Mouse (Mus musculus) bone marrow macrophage, adult 2 months (primary cell): ENCODE measurements around the gene Gm11639. TPM values are rescaled to one million over a fixed set of nuclear protein-coding genes. Genes with fewer than 3 reads are reported as not detected.

Source experiments
- H3K27ac ChIP-seq: 2 replicates; pipeline ENCODE4 v1.5.1; 2012; ENCODE audit warnings: low read depth, low read length; ENCODE audit not compliant: insufficient read depth
- H3K4me1 ChIP-seq: 2 replicates; pipeline ENCODE4 v1.6.1; 2012; ENCODE audit warnings: low read length; ENCODE audit not compliant: control insufficient read depth, insufficient read depth
- H3K4me3 ChIP-seq: 2 replicates; pipeline ENCODE4 v1.5.1; 2012; ENCODE audit warnings: mild to moderate bottlenecking, low read length, moderate library complexity; ENCODE audit not compliant: insufficient read depth
- CTCF ChIP-seq: IDR thresholded peaks from 2 replicates; pipeline ENCODE4 v1.5.1; 2012; ENCODE audit warnings: low read depth, mild to moderate bottlenecking, low read length, moderate library complexity
- POLR2A ChIP-seq: IDR thresholded peaks from 2 replicates; pipeline ENCODE4 v1.6.1; 2012; ENCODE audit warnings: mild to moderate bottlenecking, low read depth, low read length, borderline replicate concordance
- polyA plus RNA-seq: library from polyadenylated mRNA; stranded (reverse); fragments of >200 nt; gene quantifications from 2 replicates; pipeline ENCODE4 v1.2.4, GENCODE M21; 2012; ENCODE audit not compliant: missing spikeins, insufficient read depth, insufficient read length

The Gm11639 gene
- polyA plus RNA-seq, 1 experiment = not detected

- peaks cover 11% of the 10 kb centered on the region for H3K4me1 ChIP-seq
- H3K27ac ChIP-seq = peak overlapping the region; percentile 4; the same call in 1 of the 2 replicates
- TF ChIP-seq POLR2A (no peak), CTCF (no peak)
- H3K4me3 ChIP-seq = peak overlapping the region; percentile 12
These were observed 38.2 kb upstream of the Gm11639 start for GRCm38 (mm10) chr11:104647188-104647867.

DNA sequence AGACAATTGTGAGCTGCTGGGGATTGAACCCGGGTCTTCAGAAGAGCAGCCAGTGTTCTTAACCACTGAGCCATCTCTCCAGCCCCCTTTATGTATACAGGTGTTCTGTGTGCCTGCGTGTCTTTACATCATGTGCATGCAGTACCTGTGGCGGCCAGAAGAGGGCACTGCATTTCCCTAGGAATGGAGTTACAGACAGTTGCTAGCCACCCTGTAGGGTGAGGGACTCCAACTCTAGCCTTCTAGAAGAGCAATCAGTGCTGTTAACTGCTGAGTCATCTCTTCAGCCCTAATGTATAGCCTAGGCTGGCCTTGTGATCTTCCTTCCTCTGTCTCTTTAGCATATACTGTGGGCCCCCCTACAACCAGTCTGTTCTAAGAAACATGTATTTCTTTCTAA, 36.9 kb upstream of the Gm11639 start:
- peaks cover 11% of the 10 kb centered on the region for H3K4me1 ChIP-seq
- TF ChIP-seq CTCF = peak; percentile 94
- no peak for TF ChIP-seq POLR2A

DNA sequence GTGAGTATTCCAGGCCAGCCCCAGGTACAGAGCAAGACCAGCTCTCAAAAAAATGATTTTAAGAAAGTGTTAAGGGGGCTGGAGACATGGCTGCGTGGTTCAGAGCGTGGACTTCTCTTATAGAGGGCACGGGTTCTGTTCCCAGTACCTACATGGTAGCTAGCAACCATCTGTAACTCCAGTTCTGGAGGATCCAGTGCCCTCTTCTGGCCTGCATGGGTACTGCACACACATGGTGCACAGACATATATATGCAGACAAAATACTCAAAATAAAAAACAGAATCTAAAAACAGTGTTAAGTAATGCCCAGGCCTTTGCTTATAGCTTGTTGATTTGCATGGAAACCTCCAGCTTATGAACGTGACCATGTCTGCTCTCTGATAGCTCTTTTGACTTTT, 24.9 kb upstream of the Gm11639 start:
- H3K4me3 ChIP-seq = no peak overlapping the region
- H3K4me1 ChIP-seq = no peaks in the 10 kb centered on the region
- no peak for TF ChIP-seq CTCF
- TF ChIP-seq POLR2A = no peak
- no peak overlapping the region for H3K27ac ChIP-seq

More for the DNA sequence above, 36.9 kb upstream of the Gm11639 start:
- H3K4me3 ChIP-seq = no peak overlapping the region
- no peak overlapping the region for H3K27ac ChIP-seq

- Histone ChIP-seq H3K4me3 (no peak overlapping the region), H3K4me1 (no peaks in the 10 kb centered on the region), H3K27ac (no peak overlapping the region)
- TF ChIP-seq CTCF = no peak
- no peak for TF ChIP-seq POLR2A
These were observed 24.4 kb upstream of the Gm11639 start for GRCm38 (mm10) chr11:104661106-104661505.

- Histone ChIP-seq H3K4me3 (no peak overlapping the region), H3K4me1 (no peaks in the 10 kb centered on the region), H3K27ac (no peak overlapping the region)
- no peak for TF ChIP-seq POLR2A
- TF ChIP-seq CTCF = no peak
These were observed 23.8 kb upstream of the Gm11639 start for GRCm38 (mm10) chr11:104661531-104662205.

DNA sequence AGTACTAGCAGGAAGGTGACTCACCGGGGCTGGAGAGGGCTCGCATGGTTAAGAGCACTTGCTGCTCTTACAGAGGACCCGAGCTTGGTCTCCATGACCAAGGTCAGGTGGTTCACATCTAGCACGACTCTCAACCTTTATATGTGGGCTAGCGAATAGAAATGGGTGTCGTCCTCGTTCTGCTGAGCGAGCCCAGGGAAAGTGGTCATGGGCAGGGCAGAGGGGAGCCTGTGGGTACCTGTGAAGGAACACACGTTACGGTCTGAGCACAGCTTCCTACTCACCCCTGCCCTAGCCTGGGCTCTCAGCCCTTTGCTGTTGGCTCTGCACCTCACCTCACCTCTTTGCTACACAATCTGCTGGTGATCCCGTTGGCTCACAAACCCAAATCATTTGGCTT, 22.9 kb upstream of the Gm11639 start:
- Histone ChIP-seq H3K4me1 (no peaks in the 10 kb centered on the region), H3K27ac (no peak overlapping the region), H3K4me3 (no peak overlapping the region)
- no peak for TF ChIP-seq POLR2A
- no peak for TF ChIP-seq CTCF

DNA sequence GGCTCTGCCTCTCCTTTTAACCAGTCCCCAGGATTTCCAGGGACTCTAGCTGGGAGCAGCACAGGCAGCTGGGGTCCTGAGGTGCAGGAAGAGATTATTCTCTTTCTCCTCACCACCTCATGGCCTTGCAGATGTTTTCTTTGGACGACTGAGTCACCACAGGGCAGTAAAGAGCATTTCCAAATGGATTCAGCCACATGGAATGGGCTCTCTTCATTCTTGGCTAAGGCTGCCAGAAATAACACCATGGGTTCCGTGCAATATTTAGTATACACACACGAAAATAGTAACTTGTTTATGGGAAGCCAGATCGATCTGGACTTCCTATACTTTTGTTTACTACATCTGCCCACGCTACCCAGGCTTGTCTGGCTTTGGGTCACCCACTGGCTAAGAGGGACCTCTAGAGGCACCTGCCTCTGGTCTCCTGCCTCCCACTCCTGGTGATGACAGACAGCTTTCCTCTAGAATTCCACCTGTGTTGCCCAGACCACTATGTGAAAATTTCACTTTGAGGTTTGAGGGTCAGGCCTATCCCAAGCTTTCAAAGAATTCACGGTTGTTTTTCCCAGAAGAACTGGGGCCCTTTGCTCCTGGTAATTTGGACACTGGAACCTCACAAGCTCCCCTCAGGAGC, 22.1 kb upstream of the Gm11639 start:
- TF ChIP-seq CTCF = no peak
- TF ChIP-seq POLR2A = no peak
- Histone ChIP-seq H3K27ac (no peak overlapping the region), H3K4me3 (no peak overlapping the region), H3K4me1 (no peaks in the 10 kb centered on the region)

GRCm38 (mm10) chr11:104663878-104664261, 21.6 kb upstream of the Gm11639 start:
- no peaks in the 10 kb centered on the region for H3K4me1 ChIP-seq
- no peak overlapping the region for H3K27ac ChIP-seq
- no peak overlapping the region for H3K4me3 ChIP-seq
- TF ChIP-seq CTCF (no peak), POLR2A (no peak)

GRCm38 (mm10) chr11:104664441-104664840, 21.1 kb upstream of the Gm11639 start:
- Histone ChIP-seq H3K4me1 (no peaks in the 10 kb centered on the region), H3K4me3 (no peak overlapping the region), H3K27ac (no peak overlapping the region)
- no peak for TF ChIP-seq CTCF
- no peak for TF ChIP-seq POLR2A

GRCm38 (mm10) chr11:104667399-104667798, 18.1 kb upstream of the Gm11639 start:
- Histone ChIP-seq H3K27ac (no peak overlapping the region), H3K4me1 (no peaks in the 10 kb centered on the region), H3K4me3 (no peak overlapping the region)
- TF ChIP-seq POLR2A = no peak
- no peak for TF ChIP-seq CTCF
